Mouse (Mus musculus) midbrain, postnatal 0 days (tissue): ENCODE measurements at regions not wholly inside any gene's neighbourhood (a gene's known extent, or its start where the extent isn't known, plus 50 kb on each side); places are given as distances from the start of the nearest gene placed in this dataset.

Source experiments
- ATAC-seq: fragments of 200-750 bp; cut with Nextera tagmentation; 2 replicates; pipeline ENCODE4 v1.8.0; 2017; ENCODE audit warnings: moderate number of reproducible peaks, mild to moderate bottlenecking, moderate TSS enrichment, moderate library complexity; ENCODE audit not compliant: low FRiP score
- DNase-seq: peaks from one replicate; pipeline ENCODE4 v3.0.0-alpha.2; 2015; ENCODE audit warnings: low spot score
- H3K27ac ChIP-seq: fragments of 300-500 bp; sonication (generic); 2 replicates; pipeline ENCODE4 v1.5.1; 2014; ENCODE audit warnings: low read depth, mild to moderate bottlenecking, low read length, mixed read lengths
- H3K27me3 ChIP-seq: fragments of 300-500 bp; sonication (generic); 2 replicates; pipeline ENCODE4 v1.6.1; 2014; ENCODE audit warnings: low read length, control low read depth, mixed read lengths; ENCODE audit not compliant: insufficient read depth
- H3K36me3 ChIP-seq: fragments of 300-500 bp; sonication (generic); 2 replicates; pipeline ENCODE4 v1.6.1; 2014; ENCODE audit warnings: low read length, control low read depth, mixed read lengths; ENCODE audit not compliant: insufficient read depth
- H3K4me1 ChIP-seq: fragments of 300-500 bp; sonication (generic); 2 replicates; pipeline ENCODE4 v1.6.1; 2014; ENCODE audit warnings: mild to moderate bottlenecking, control low read depth, antibody characterized with exemption, low read length, mixed read lengths; ENCODE audit not compliant: insufficient read depth
- H3K4me2 ChIP-seq: fragments of 300-500 bp; sonication (generic); 2 replicates; pipeline ENCODE4 v1.6.1; 2014; ENCODE audit warnings: low read depth, mild to moderate bottlenecking, low read length, mixed read lengths; ENCODE audit not compliant: poor library complexity, severe bottlenecking
- H3K4me3 ChIP-seq: fragments of 300-500 bp; sonication (generic); 2 replicates; pipeline ENCODE4 v1.5.1; 2014; ENCODE audit warnings: low read depth, mild to moderate bottlenecking, low read length, moderate library complexity
- H3K9ac ChIP-seq: fragments of 300-500 bp; sonication (generic); replicated peaks from 2 replicates; pipeline ENCODE4 v1.6.1; 2014; ENCODE audit warnings: mild to moderate bottlenecking, low read length, moderate library complexity, mixed read lengths; ENCODE audit not compliant: poor library complexity, severe bottlenecking
- H3K9me3 ChIP-seq: fragments of 300-500 bp; sonication (generic); 2 replicates; pipeline ENCODE4 v1.6.1; 2016; ENCODE audit warnings: low read length, control low read depth
- CTCF ChIP-seq: IDR thresholded peaks from 2 replicates; pipeline ENCODE4 v1.5.1; 2016; ENCODE audit warnings: antibody characterized with exemption, mild to moderate bottlenecking
- WGBS: fragments of 180-500 bp; shearing (Covaris S2); extraction: QIAGEN DNeasy Blood & Tissue Kit; methylation state at CpG from one replicate; pipeline ENCODE4 v1.1.7; 2014; 5-methylcytosine and 5-hydroxymethylcytosine counted together

- WGBS: 91% methylated on average over 4 of the region's 4 CpGs
- H3K9ac ChIP-seq: no peak overlapping the region
- no peak overlapping the region for H3K4me2 ChIP-seq
- H3K27ac ChIP-seq: no peak overlapping the region
- DNase-seq: no peak
- no peaks in the 10 kb centered on the region for H3K27me3 ChIP-seq
- H3K9me3 ChIP-seq: no peaks in the 10 kb centered on the region
- ATAC-seq: no peak
- H3K4me3 ChIP-seq: no peak overlapping the region
- no peaks in the 10 kb centered on the region for H3K4me1 ChIP-seq
- TF ChIP-seq CTCF: no peak
- H3K36me3 ChIP-seq: no peaks in the 10 kb centered on the region
These were observed 213.8 kb upstream of the Sel1l start for GRCm38 (mm10) chr12:92062731-92063130.

DNA sequence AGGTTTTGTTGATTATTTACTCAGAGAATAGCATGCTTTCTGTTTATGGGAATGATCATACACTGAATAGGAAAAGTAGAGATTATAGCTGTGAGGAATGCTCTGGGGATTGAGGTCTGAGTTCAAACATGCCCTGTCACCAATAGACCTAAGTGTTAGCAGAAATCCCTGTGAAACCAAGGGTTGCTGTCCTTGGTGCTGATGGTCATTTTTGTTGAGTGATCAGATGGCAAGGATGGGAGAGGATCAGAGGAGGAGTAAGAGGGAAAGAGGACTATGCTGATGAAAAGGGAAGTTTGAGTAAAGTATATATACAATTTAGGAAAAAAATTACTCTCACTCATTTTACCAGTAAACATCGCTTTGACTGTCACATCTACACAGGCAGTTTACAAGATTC is 191.5 kb upstream of the Sel1l start:
- no peak overlapping the region for H3K9ac ChIP-seq
- ATAC-seq (no peak), DNase-seq (no peak)
- H3K27me3 ChIP-seq: no peaks in the 10 kb centered on the region
- no peaks in the 10 kb centered on the region for H3K9me3 ChIP-seq
- no peak overlapping the region for H3K4me2 ChIP-seq
- WGBS: 72% methylated on average over 1 of the region's 1 CpGs
- TF ChIP-seq CTCF: no peak
- H3K27ac ChIP-seq: no peak overlapping the region
- H3K36me3 ChIP-seq: no peaks in the 10 kb centered on the region
- H3K4me1 ChIP-seq: no peaks in the 10 kb centered on the region
- no peak overlapping the region for H3K4me3 ChIP-seq

DNA sequence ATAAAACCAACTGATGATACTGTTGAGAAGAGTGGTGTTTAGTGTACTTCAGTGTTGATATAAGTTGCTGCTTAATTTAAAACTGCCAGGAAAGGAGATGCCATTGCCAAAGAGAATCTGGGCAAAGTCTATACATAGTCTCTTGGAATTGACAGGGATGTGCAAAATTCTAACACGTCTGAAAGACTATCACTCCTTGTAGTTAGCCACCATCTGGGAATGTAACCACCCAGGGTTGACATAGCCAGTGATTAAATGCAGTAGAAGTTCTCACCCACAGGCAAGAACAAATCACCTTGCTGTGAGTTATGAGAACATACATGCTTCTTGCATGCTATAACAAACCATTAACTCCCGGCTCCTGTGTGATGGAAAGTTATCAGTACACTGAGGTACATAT is 180.2 kb upstream of the Sel1l start:
- no peak for TF ChIP-seq CTCF
- ATAC-seq (no peak), DNase-seq (no peak)
- no peak overlapping the region for H3K4me2 ChIP-seq
- H3K27me3 ChIP-seq: no peaks in the 10 kb centered on the region
- no peaks in the 10 kb centered on the region for H3K36me3 ChIP-seq
- H3K9me3 ChIP-seq: no peaks in the 10 kb centered on the region
- no peaks in the 10 kb centered on the region for H3K4me1 ChIP-seq
- H3K27ac ChIP-seq: no peak overlapping the region
- no peak overlapping the region for H3K9ac ChIP-seq
- 88% methylated on average over 2 of the region's 2 CpGs for WGBS
- H3K4me3 ChIP-seq: no peak overlapping the region

DNA sequence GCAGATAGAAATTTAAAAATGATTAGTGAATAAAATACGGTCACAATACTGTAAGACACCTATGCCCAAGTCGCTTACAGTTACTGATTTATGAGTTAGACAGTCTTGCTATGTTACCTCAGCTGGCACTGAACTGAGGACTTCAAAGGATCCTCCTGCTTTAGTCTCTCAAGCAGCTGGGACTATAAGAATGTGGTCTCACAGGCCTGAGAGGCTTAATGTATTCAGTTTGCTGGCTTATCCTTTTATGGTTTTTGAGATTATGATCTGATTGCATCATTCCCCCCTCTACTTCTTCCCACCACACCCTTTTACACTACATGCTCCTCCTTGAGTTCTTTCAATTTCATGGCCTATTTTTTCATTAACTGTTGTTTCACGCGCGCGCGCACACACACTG is 179.4 kb upstream of the Sel1l start:
- Histone ChIP-seq H3K36me3 (no peaks in the 10 kb centered on the region), H3K9me3 (no peaks in the 10 kb centered on the region), H3K27ac (no peak overlapping the region), H3K4me1 (no peaks in the 10 kb centered on the region), H3K4me3 (no peak overlapping the region), H3K4me2 (no peak overlapping the region), H3K9ac (no peak overlapping the region), H3K27me3 (no peaks in the 10 kb centered on the region)
- 89% methylated on average over 7 of the region's 7 CpGs for WGBS
- TF ChIP-seq CTCF: no peak
- DNase-seq (no peak), ATAC-seq (no peak)

DNA sequence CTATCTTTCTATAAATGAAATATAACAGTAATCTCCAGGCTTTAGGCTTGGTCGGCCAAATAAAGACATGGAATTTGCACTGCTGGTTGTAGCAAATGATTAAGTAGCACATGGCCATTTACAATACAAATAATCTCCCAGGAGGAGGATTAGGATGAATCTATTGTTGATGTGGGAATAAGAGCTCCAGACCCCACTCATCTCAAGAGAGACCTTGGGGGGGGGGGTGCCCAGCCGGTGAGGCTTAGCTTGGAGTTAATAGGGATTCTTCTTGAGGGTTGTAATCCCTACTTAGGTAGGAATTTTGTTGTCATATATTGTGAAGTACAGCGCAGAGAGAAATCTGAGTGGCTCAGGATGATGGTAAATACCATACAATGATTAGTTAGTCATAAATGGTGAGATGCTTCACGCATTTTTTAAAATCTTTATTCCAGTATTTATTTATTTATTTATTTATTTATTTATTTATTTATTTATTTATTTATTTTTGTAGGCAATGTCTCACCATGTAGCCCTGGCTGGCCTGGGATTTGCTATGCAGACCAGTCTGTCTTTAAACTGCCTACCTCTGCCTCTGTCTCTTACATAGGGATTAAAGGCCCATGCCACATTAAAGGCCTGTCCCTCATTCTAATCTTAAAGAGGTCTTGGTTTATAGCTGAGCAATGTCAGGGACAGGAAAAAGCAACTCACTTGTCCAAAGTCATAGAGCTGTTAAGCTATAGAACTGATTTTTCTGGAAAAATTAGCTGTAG is 175.7 kb upstream of the Sel1l start:
- TF ChIP-seq CTCF: no peak
- 40% methylated on average over 4 of the region's 4 CpGs for WGBS
- no peaks in the 10 kb centered on the region for H3K27me3 ChIP-seq
- H3K9ac ChIP-seq: no peak overlapping the region
- H3K4me3 ChIP-seq: no peak overlapping the region
- no peak overlapping the region for H3K27ac ChIP-seq
- DNase-seq (no peak), ATAC-seq (no peak)
- no peak overlapping the region for H3K4me2 ChIP-seq
- H3K36me3 ChIP-seq: no peaks in the 10 kb centered on the region
- H3K9me3 ChIP-seq: no peaks in the 10 kb centered on the region
- H3K4me1 ChIP-seq: no peaks in the 10 kb centered on the region

DNA sequence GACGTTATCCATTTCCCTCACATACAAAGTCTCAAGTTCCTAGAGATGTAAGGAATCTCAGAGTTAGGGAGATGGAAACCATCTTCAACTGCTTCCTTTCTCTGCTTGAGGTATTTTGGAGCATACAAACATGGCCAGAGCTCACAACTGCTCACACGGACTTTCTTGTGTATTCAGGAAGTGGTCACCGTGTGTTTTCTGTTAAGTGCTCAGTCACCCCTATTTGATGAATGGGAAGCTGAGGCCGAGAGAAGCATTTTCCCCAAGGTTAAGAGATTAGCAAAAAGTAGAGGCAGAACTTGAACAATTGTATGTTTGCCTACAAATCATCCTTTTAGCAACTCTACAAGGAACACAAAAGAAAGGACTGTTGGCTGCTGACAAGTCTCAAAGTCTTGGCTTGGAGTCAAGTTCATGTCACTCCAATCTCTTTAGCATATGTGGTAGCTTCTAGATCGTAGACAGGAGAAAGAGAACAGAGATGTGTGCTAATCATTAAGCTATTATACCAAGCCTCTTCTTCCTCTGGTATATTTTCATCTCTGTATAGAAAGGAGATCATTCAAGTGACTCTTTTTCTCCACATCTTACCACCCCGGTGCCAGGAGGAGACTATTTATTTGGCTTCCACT is 170.8 kb upstream of the Sel1l start:
- WGBS: 56% methylated on average over 6 of the region's 6 CpGs
- Histone ChIP-seq H3K9me3 (no peaks in the 10 kb centered on the region), H3K27ac (no peak overlapping the region), H3K27me3 (no peaks in the 10 kb centered on the region), H3K4me3 (no peak overlapping the region), H3K9ac (no peak overlapping the region), H3K36me3 (no peaks in the 10 kb centered on the region), H3K4me2 (no peak overlapping the region), H3K4me1 (no peaks in the 10 kb centered on the region)
- ATAC-seq: no peak
- TF ChIP-seq CTCF: no peak
- DNase-seq: peak; percentile 20
